Mouse (Mus musculus): ENCODE data around the gene Tubb2a.

DNA sequence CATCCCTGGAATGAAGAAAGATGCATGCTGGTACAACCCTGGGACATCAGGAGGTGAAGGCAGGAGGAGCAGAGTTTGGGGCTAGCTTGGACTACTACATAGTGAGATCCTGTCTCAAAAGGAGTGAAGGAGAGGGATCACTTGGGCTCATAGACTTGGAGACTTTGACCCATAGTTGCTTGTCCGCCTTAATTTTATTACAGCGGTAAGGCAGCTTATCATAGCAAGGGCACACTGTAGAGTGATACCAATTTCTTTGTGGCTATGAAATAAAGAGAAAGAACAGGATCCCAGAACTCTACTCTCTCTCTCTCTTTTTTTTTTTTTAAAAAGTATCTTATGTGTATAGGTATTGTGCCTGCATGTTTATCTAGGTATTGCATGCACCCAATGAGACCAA, 42.7 kb upstream of the Tubb2a start:
- TF ChIP-seq POLR2A (IDR thresholded peaks at IDR 0.05; ENCODE audit: insufficient read depth, low read length) (no peak), CTCF (IDR thresholded peaks at IDR 0.05; ENCODE audit: low read depth, low read length) (no peak)
